Mouse (Mus musculus) bone marrow, adult 2 months (tissue): Measurements from ENCODE around the gene Cox8a.

Source experiments
- CTCF ChIP-seq: fragments of 200-500 bp; IDR thresholded peaks from 2 replicates; pipeline ENCODE4 v1.5.1; 2011; ENCODE audit warnings: low read length, control low read depth; ENCODE audit not compliant: control insufficient read depth, insufficient read depth
- POLR2A ChIP-seq: fragments of 200-500 bp; IDR thresholded peaks from 2 replicates; pipeline ENCODE4 v1.6.1; 2011; ENCODE audit warnings: low read depth, mild to moderate bottlenecking, control low read depth, low read length, borderline replicate concordance; ENCODE audit not compliant: control insufficient read depth

- TF ChIP-seq POLR2A, result no peak
- no peak for TF ChIP-seq CTCF
Measured at GRCm38 (mm10) chr19:7236742-7237141, 19.3 kb upstream of the Cox8a start.
